Mouse (Mus musculus): ENCODE results near the gene Olfr544.
"Not testable (repeated sequence)": the region's sequence is repeated elsewhere in the genome, so short reads cannot be mapped to it uniquely, and the experiment has no call there.

The Olfr544 gene

GRCm38 (mm10) chr7:102488161-102488560 is at the start of gene Olfr544:
Olfr544 (minus strand) TSS chr7:102488313.
- in situ Hi-C loops (cut with MboI, MseI) = no loop called here

DNA sequence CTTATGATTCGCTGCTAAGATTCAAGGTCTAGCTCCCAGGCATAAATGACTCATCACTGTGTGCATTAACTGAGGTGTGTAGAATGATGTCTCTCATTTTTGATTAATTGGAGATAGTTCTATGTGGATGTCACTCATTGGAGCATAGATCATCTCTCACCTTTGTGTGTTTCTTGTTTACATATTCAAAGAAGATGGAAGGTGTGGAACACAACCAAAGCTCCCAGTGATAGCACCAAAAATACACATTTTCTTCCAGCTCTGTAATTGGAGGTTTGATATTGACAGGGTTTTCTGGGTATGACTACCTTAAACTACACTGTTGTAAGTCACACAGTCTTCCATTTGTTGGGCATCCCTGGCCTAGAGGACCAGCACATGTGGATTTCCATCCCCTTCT is 46.3 kb upstream of the Olfr544 start, which contains the start of gene Olfr547:
Gene Olfr547 (plus strand): TSS at position 301 of the 400 bp plus-strand sequence.
- in situ Hi-C loops (cut with MboI, MseI) = no loop called here

- in situ Hi-C loops (cut with MboI, MseI) = no loop called here
These were observed 40.9 kb upstream of the Olfr544 start for GRCm38 (mm10) chr7:102529052-102529451.

DNA sequence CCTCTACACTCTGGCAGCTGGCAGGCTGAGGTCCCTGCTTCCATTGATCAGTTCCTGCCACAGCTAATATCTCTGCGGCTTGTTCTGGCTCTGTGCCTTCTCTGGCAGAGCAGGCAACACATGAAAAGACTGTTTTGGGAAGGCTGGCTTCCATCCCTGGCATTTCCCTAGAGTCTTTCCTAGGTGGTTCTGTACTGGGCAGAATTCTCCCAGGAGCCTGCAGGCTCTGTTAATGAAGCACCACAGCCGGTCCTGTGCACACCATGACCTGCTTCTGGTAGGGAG is 28.9 kb upstream of the Olfr544 start:
- in situ Hi-C loops (cut with MboI, MseI) = no loop called here

- in situ Hi-C loops (cut with MboI, MseI) = no loop called here
These were observed 28.3 kb upstream of the Olfr544 start for GRCm38 (mm10) chr7:102516261-102517050.

DNA sequence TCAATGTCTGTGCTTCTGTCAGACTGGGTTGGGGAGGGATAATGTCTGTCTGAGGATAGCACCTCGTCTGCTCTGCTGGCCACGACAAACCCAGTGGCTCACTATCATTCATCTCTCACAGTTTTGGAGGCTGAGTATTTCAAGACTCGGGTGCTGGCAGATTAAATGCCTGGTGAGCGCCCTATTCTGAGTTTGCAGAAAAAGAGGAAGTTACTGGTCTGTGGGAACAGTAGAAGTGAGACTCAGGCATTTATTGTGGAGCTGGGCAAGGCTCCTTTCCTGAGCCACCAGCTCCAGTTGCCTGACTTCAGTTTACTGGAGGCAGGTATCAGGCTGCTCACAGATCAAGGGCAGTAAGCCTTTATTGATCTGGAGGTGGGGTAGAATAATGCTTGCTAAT is 26.0 kb upstream of the Olfr544 start:
- in situ Hi-C loops (cut with MboI, MseI) = loop anchor here (5.0 kb wide), 1 partner anchor 123 kb away; the partner anchor contains the start of gene Olfr554

DNA sequence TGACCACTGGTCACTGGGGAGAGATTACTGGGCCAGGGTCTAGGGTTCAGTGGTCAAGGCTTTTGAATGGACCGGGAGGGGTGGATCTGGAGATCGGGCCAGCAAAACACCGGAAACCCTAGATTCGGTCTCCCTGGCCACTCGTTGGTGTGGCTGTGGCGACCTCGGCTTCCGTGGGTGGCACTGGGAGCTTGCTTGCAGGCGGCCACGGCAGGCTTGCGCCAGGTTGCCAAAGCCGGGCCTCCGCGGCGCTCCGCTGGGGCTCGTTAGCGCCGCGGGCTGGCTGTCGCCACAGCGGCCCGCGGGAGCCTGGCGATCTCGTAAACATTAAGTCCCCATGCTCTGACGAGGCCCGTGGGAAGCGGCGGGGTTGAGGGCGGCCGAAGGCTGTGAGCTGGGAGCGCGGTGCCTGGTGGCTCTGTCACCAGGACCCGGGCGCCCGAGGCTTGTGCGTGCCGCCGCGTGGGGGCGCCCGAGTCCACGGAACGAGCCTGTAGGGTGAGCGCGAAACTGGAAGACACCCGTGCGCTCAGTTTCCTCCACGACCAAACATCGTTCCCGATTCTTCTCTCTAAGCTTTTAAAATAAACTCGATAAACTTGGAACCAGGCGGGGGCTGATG is 24.8 kb upstream of the Olfr544 start:
- in situ Hi-C loops (cut with MboI, MseI) = loop anchor here (5.0 kb wide), 1 partner anchor 124 kb away; the partner anchor contains the start of gene Olfr554

DNA sequence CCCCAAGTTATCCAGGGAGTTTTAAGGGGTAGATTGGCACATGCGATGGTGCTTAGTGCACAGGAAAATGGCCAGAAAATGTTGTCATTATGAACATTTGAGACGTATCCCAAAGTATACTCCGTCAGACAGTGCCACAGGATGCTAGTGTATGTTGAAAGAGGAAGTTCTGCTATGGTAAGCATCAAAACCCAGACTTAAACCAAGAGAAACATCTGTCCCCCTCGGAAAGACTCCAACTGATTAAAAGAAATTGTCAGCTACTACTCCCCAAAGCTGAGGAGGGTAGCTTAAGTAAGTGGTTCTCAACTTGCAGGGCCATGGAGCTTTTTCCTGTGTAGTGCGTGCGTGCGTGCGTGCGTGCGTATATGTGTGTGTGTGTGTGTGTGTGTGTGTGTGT is 23.8 kb upstream of the Olfr544 start:
- in situ Hi-C loops (cut with MboI, MseI) = loop anchor here (5.0 kb wide), 1 partner anchor 125 kb away; the partner anchor contains the start of gene Olfr554

GRCm38 (mm10) chr7:102509726-102510125 is 21.6 kb upstream of the Olfr544 start:
- in situ Hi-C loops (cut with MboI, MseI) = loop anchor here (5.0 to 10.0 kb wide), 2 partner anchors 128 to 395 kb away; partner anchors contain the start of gene Olfr554

DNA sequence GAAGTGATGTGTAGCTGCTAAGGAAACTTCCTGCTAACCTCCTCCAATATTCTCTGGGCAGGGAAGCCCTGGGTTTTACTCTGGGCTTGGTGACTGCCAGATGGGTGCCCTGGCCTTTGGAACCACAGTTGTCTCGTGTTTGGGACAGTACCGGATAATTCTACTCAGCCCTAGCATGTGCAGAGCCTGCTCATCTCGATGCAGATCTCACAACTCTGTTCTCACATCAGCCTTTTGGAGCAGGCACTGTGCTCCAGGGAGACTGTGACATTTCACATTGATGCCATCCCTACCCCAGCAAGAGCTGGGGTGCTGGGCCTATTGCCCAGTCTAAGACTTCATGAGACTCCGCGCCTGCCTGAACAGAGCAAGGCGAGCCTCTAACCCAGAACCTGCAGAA is 20.6 kb upstream of the Olfr544 start:
- in situ Hi-C loops (cut with MboI, MseI) = loop anchor here (10.0 kb wide), 1 partner anchor 396 kb away; no protein-coding TSS in a partner anchor

- in situ Hi-C loops (cut with MboI, MseI) = loop anchor here (10.0 kb wide), 1 partner anchor 397 kb away; no protein-coding TSS in a partner anchor
These were observed 20.0 kb upstream of the Olfr544 start for GRCm38 (mm10) chr7:102508066-102508465.

GRCm38 (mm10) chr7:102506848-102507247 is 18.7 kb upstream of the Olfr544 start:
- in situ Hi-C loops (cut with MboI, MseI) = loop anchor here (10.0 kb wide), 1 partner anchor 398 kb away; no protein-coding TSS in a partner anchor

- in situ Hi-C loops (cut with MboI, MseI) = loop anchor here (10.0 kb wide), 1 partner anchor 403 kb away; no protein-coding TSS in a partner anchor
These were observed 13.9 kb upstream of the Olfr544 start for GRCm38 (mm10) chr7:102501986-102502385.

GRCm38 (mm10) chr7:102499473-102499872 is 11.4 kb upstream of the Olfr544 start, which contains the start of gene Olfr545:
Olfr545 (minus strand) TSS chr7:102499573.
- in situ Hi-C loops (cut with MboI, MseI) = no loop called here

GRCm38 (mm10) chr7:102494416-102494815 is 6.3 kb upstream of the Olfr544 start:
- in situ Hi-C loops (cut with MboI, MseI) = not testable (repeated sequence)

DNA sequence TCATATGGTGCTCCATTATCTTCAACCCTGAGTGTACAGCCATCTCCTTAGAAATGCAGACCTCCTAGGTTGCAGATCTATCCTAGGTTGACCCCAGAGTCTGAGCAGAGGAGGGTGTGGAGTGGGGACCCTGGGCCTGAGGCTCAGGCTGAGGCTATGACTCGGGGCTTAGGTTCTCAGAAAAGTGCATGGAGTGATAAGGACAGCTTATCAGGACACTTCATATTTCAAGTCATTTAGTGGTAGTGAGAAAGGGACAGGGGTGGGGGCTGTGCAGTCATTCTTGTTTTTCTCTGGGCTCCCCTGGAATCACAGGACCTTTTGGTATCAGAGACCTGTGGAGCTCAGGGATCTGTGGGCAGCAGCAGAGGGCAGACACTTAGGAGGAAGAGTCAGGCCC is 2.0 kb downstream of the Olfr544 start:
- in situ Hi-C loops (cut with MboI, MseI) = no loop called here

DNA sequence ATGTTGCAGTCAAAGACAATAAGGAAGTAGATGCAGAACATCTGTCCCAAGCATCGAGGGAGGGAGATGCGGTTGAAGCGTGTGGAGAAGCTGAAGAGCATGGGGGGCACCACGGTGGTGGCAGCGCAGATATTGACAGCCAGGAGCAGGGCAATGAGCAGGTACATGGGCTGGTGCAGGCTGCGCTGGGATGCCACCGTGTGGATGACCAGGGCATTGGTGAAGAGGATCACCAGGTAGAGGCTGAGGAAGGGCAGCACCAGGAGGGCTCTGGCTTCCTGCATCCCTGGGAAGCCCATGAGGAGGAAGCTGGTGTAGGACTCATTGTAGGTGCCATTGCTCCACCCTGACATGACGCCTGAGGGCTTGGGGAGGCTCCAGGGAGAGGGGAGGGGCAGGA is 3.3 kb downstream of the Olfr544 start:
- in situ Hi-C loops (cut with MboI, MseI) = not testable (repeated sequence)

DNA sequence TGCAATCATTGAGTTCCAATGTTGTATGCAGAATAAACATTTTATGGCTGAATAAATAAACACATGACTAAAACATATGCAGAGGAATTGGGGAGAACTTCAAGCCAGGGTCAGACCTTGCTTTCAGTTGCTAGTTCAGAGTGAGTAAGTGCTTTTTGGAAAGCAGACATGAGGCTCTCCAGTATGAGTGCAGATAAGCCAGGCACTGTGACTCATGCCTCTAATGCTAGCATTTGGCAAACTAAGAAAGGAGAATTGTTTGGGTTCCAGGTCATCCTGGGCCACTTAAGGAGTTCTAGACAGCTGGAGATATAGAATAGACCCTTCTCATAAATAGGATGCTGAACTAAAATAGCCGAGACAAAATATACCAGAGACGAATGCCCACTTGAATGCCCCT is 4.4 kb downstream of the Olfr544 start:
- in situ Hi-C loops (cut with MboI, MseI) = no loop called here

DNA sequence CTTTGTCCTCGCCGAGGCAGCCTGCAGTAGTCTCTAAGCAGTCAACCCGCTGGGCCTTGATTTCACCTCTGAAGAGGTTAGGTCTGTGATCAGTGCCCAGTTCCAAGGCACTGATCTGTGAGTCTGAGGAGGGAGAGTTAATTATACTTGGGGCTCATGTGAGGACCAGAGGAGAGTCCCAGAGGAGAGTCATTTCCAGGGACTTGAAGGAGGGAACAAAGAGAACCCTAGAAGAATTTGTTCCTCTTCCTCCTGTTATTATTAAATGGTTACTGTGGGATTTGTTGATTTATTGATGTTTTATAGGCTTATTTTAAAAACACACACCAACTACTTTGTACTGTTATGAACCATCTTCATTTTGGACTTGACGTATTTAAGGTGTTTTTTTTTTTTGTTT is 6.5 kb downstream of the Olfr544 start, which contains the start of gene Olfr543:
Gene Olfr543 (minus strand): TSS at position 101 of the 400 bp plus-strand sequence.
- in situ Hi-C loops (cut with MboI, MseI) = no loop called here

DNA sequence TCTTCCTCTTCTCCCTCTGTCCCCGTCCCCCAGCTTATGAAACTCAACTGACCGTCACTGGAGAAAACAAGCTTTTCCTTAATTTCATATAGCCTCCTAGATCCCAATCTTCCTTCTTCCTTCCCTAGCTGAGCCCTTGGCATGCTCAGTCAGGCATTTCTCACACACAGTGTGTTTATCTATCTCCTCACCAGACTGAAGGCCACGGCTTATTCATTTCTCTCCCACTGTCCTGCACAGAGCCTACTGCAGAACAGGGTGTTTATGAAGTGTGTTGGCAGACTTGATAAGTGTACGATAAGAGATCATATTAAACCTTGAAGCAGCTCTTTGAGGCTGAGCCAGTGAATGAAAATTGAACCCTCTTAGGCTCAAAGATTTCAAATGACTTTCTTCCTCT is 7.3 kb downstream of the Olfr544 start:
- in situ Hi-C loops (cut with MboI, MseI) = no loop called here

DNA sequence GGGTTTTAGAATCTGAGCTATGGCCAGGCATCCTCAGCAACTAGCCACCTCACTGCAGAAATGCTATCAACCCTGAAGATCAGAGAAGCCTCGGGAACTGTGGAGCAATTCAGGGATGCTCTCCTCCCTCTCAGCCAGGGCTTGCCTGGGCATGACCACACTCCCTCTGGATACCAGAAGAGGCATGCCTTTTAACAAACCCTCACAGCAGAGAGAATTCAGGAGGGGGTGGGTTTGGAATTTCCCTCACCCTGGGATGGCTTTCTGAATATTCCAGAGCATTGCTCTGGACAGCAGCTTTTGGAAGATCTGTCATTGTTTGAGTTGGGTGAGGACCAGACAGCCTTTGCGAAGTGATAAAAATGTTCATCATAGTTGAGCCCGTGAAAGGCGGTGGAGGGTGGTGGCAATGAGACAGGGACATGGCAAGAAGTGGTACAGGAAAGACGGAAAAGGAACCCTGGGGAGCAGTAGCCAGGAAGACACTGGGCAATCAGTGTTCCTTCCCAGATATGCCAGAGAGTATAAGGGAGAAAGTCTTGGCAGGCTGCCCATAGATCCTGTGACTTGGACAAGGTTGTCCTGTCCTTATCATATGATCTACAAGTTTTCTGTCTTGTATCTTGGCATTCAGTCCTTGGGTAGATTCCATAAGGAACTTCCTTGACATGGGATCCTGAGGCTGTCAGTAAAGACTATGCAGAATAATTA is 8.6 kb downstream of the Olfr544 start:
- in situ Hi-C loops (cut with MboI, MseI) = no loop called here

DNA sequence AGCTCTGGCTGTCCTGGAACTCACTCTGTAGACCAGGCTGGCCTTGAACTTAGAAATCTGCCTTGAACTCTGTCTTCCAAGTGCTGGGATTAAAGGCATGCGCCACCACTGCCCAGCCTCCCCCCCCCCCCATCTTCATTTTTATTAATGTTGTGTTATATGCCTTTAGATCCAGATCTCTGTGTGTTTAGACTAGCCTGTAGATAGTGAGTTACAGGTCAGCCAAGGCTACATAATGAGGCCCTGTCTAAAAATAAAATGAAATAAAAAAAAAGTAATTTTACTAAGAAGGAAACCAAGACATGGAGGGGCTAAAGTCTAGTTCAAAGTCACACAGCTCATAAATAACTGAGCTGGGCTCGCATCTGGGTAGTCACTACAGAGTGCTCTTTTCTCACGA is 9.2 kb downstream of the Olfr544 start:
- in situ Hi-C loops (cut with MboI, MseI) = no loop called here
